Mouse (Mus musculus): ENCODE measurements around the gene BC017158.

The BC017158 gene

DNA sequence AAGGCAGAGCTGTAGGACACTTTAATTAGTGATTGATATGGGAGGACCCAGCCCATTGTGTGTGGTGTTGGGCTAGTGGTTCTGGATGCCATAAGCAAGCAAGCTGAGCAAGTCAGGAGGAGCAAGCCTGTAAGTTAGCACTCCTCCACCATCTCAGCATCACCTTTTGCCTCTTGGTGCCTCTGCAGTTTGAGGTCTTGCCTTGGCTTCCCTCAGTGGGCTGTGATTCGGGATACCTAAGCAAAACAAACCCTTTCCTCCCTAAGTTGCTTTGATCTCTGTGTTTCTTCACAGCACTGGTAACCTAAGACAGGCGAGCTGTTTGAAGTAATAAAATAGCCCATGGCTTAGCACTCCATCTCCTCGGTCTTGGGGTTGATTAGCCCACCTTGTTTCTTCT is 13.3 kb upstream of the BC017158 start:
- in situ Hi-C loops (cut with MboI; ENCODE audit: low pct_unique_long_range_greater_than_20kb in 1 of 2, low sequenced_read_pairs in 2 of 2, unreplicated experiment in 1 of 2): no loop called here

DNA sequence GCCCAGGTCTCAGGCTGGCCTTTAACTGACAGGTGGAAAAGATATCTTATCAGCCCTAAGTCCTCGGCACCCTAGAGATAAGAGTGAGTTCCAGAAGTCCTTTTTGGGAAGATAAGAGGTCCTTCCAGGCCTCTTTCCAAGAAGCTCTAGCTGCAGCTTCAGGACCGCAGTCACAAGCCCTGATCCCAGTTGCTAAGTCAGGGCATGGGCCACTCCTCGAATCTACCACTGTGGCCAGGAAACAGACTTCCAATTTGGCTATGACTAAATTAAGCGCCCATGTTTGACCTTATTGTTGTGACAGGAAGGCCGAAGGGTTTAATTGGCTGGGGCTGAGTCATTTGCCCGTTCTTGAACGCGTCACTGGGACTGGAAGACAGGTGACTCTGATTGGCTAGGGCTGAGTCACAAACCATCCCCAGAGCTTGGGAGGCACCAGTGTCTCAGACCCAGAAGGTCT is 12.3 kb upstream of the BC017158 start:
- in situ Hi-C loops (cut with MboI; ENCODE audit: low pct_unique_long_range_greater_than_20kb in 1 of 2, low sequenced_read_pairs in 2 of 2, unreplicated experiment in 1 of 2): no loop called here

DNA sequence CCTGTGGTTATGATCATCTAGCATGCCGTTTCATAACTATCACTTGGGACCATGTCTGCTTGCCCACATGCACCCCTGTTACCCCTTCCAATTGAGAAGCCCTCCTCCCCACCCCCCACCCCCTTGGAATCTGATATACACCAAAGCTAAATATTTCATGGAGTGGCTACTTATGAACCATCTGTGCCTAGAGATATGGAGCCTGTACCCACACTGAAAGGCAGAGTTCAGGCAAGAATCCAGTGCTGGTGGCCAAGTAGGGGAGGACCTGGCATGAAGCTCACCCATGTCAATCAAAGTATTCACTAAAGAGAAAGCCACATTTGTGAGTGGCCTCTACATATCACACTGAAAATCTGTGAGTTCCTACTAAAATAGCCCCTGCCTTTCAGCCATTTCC is 11.8 kb upstream of the BC017158 start:
- in situ Hi-C loops (cut with MboI; ENCODE audit: low pct_unique_long_range_greater_than_20kb in 1 of 2, low sequenced_read_pairs in 2 of 2, unreplicated experiment in 1 of 2): no loop called here

DNA sequence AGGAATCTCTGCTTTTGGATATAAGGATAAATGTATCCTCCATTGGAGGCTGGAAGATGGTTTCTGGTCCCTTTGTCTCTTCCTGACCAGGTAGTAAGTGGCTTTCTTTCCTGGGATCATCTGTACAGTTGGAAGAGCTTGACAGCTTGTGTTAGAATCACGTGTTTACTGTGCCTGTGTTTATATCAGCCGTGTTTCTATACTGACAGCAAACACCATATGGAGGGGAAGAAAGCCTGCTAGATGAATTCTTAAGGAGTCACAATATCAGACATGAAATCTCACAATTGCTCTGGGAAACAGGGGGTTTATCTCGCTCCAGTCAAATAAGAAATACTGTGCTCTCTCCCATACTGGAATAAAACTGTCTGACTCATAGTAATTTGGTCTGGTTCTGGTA is 11.2 kb upstream of the BC017158 start:
- in situ Hi-C loops (cut with MboI; ENCODE audit: low pct_unique_long_range_greater_than_20kb in 1 of 2, low sequenced_read_pairs in 2 of 2, unreplicated experiment in 1 of 2): no loop called here

DNA sequence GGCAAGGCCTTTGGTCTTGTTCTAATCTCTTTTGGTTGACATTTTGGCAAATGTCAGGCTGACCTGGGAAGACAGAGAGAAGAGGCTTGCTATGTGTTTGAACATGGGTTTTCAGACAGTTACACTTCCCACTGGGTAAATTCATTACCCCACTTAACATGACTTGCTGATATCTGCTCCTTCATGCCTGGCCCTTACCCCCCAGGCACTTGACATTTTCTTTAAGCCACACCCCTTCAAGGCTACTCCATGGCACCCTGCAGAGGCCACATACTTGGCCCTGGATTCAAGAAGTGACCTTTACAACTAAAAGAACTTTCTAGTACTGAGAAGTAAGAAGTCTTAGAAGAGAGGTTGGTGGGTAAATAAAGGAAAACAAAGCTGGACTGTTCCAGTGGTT is 9.9 kb upstream of the BC017158 start:
- in situ Hi-C loops (cut with MboI; ENCODE audit: low pct_unique_long_range_greater_than_20kb in 1 of 2, low sequenced_read_pairs in 2 of 2, unreplicated experiment in 1 of 2): no loop called here

DNA sequence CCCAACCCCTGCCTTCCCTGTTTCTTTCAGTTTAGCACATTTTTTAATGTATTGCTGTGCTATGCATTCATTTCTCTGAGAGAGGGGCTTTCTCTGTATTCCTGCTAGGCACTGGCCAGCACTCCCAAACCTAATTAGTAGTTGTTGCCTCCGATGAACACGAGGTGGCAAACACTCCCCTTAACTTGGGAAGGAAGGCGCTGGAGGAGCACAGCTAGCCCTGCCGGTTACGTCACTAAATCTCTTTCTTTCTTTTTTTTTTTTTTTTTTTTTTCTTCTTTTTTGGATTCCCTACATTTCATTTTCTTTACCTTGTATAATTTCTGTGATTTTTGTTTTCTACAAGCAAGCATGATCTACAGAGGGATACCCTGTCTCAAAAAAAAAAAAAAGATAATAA is 6.9 kb upstream of the BC017158 start:
- in situ Hi-C loops (cut with MboI; ENCODE audit: low pct_unique_long_range_greater_than_20kb in 1 of 2, low sequenced_read_pairs in 2 of 2, unreplicated experiment in 1 of 2): no loop called here

DNA sequence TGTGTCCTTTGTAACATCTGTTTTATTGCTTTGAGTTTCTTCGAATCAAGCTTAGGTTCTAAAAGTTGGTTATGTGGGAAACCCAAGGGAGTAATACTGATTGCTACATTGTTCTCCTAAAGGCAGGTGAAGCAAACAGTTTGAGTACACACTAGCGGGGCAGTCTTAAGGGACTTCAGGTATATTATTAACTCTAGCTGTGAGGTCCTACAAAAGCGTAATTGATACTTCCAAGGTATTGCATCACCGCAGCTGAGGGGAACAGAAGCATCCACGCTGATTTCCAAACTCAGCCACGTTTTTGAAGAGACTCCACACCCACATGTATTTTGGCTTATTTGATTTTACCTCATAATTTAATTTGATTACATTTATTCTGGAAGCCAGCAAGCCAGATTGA is 6.2 kb upstream of the BC017158 start:
- in situ Hi-C loops (cut with MboI; ENCODE audit: low pct_unique_long_range_greater_than_20kb in 1 of 2, low sequenced_read_pairs in 2 of 2, unreplicated experiment in 1 of 2): no loop called here

DNA sequence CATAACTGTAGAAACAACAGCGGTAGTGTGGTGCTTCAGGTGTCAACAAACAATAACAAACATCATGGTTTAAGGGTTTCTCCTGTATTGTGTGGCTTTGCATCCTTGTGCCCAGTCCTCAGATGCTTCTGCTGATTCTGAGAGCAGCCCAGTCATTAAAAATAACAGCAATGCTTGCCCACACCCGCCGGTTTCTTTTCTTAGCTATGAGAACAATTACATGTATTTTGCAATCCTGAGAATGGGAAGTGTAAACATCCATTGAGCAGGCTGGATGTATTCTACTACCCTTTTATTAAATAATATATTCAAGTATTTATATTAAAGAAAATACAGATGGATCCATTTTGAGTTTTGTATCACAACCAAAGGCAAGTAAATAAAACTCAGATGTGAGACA is 4.2 kb upstream of the BC017158 start:
- in situ Hi-C loops (cut with MboI; ENCODE audit: low pct_unique_long_range_greater_than_20kb in 1 of 2, low sequenced_read_pairs in 2 of 2, unreplicated experiment in 1 of 2): no loop called here

DNA sequence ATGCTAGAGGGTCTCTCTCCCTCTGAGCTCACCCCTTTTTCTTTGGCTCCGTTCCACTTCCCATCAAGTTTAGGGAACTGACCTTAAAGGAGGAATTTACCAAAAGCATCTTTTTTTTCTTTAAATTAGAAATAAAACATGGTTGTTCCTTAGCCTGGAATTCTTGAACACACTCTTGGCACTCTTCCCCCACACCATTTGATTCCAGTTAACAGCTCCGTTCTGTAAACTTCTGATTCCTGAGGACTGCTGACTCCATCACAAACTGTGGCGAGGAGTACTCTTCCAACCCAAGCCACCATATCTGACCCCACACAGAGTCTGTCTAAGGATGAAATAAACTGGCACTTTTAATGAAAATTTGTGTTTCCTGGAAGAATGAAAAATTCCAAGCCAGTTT is 3.0 kb upstream of the BC017158 start:
- in situ Hi-C loops (cut with MboI; ENCODE audit: low pct_unique_long_range_greater_than_20kb in 1 of 2, low sequenced_read_pairs in 2 of 2, unreplicated experiment in 1 of 2): no loop called here

DNA sequence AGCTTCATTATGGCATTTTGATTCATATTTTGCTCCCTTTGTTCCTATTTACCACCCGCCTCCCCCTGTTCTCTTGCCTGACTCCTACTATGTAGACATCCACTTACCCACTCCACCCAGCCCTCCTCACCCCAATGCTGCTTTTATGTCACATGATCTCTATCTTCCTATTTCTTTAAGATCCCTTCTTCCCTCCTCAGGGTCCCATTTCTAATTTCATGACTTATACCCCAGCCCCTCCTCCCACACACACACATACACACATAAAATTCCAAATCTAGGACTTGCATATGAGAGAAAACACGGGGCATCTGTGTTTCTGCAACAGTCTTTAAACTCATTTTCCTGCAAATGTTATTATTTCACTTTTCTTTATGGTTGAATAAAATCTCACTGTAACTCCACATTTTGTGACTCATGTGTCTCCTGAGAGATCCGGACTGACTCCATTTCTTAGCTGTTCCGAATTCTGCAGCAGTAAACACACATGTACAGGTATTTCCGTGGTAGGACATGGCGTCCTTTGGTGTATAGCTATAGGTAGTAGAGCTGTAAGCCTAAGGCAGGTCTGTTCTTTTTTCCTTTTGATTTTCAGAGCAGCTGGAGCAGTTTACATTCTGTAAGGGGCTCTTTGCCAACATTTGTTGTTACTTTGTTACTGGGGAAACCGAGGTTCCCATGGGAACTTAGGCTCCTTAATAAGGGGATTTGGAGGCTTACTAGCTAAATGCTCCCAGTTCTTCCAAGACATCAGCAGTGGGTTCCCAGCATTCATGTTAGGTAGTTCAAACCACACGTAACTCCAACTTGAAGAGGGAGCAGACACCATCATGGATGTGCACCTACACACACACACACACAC is 742 bp upstream of the BC017158 start:
- in situ Hi-C loops (cut with MboI; ENCODE audit: low pct_unique_long_range_greater_than_20kb in 1 of 2, low sequenced_read_pairs in 2 of 2, unreplicated experiment in 1 of 2): loop anchor here in 1 of 2 experiments (10.0 kb wide), 1 partner anchor 54 kb away; the partner anchor contains the start of gene Tgfb1i1

DNA sequence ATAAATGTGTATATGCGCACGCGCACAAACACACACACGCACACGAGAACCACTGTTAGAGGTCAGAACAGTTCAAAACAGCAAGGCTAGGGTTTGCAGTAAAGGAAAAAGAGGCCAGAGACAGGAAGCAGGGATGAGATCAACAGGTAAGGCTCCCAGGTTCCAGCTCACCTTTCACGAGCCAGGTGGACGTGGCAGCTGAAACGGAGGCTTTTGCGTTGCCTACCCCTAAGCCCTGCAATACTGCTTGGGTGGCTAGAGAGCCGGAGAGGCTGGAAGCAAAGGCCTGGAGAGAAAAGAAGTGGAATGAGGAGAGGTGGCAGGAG is 716 bp downstream of the BC017158 start:
- in situ Hi-C loops (cut with MboI; ENCODE audit: low pct_unique_long_range_greater_than_20kb in 1 of 2, low sequenced_read_pairs in 2 of 2, unreplicated experiment in 1 of 2): loop anchor here in 1 of 2 experiments (10.0 kb wide), 1 partner anchor 52 kb away; the partner anchor contains the start of gene Tgfb1i1

DNA sequence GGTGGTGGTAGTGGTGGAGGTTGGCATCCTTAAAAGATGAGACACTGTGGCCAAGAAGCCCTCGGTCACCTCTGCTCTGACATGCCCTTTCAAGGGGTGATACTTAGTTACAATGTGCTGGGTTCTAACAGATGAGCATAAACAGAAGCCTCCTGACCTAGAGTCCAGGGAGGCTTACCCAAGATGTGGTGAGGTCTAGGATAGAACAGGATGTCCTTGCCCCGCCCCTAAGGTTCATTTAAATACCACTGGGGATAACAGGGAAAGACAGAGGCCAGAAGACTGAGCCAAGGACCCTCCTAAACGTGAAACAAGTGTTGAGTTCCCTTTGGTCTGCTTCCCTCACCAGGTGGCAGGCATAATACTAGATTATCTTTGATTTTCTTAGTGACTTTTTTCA is 1.5 kb downstream of the BC017158 start:
- in situ Hi-C loops (cut with MboI; ENCODE audit: low pct_unique_long_range_greater_than_20kb in 1 of 2, low sequenced_read_pairs in 2 of 2, unreplicated experiment in 1 of 2): loop anchor here in 1 of 2 experiments (10.0 kb wide), 1 partner anchor 52 kb away; the partner anchor contains the start of gene Tgfb1i1

DNA sequence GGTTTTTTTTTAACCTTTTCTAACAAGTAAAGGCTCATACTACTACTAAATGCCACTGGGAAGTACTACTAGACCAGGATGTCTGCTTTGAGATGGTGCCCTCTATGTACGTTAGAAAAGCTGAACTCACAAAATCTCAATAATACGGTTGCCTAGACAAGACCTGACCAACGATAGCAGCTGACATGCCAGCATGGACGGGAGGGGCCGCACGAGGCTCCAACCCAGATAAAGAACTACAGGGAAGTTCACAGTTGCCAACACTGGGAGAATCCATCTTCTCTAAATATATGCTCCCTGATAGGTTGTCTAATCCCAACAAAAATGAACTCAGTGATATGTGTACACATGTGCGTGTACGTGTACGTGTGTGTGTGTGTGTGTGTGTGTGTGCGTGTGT is 3.2 kb downstream of the BC017158 start:
- in situ Hi-C loops (cut with MboI; ENCODE audit: low pct_unique_long_range_greater_than_20kb in 1 of 2, low sequenced_read_pairs in 2 of 2, unreplicated experiment in 1 of 2): loop anchor here in 1 of 2 experiments (10.0 kb wide), 1 partner anchor 50 kb away; the partner anchor contains the start of gene Tgfb1i1

DNA sequence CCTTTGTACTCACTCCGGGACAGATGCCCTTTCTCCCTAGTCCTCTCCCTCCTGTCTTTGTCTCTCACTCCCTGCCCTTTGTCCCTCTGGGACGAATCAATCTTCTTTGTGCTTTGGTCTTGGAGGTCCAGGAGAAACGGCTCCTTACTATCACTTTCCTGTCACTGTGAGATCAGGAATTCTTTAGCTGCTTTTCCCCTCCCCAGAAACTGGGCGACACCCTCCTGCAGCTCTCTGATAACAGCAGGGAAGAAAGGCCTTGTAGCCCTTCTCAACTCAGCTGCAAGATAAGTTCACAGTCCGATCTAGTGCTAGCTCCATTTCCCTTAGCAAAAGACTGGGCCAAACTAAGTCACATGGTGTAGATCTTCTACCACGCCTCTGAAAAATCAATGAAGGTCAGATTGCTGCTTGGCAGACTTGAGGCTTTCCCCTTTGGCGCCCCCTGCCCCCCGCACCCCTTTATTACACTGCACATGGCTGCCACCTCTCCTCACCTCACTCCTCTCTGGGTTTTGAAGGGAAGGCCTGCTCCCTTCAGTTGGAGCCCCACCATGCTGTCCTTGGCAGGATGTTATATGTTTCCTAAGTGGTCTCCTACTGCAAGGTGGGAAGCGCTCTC is 8.9 kb downstream of the BC017158 start:
- in situ Hi-C loops (cut with MboI; ENCODE audit: low pct_unique_long_range_greater_than_20kb in 1 of 2, low sequenced_read_pairs in 2 of 2, unreplicated experiment in 1 of 2): no loop called here

DNA sequence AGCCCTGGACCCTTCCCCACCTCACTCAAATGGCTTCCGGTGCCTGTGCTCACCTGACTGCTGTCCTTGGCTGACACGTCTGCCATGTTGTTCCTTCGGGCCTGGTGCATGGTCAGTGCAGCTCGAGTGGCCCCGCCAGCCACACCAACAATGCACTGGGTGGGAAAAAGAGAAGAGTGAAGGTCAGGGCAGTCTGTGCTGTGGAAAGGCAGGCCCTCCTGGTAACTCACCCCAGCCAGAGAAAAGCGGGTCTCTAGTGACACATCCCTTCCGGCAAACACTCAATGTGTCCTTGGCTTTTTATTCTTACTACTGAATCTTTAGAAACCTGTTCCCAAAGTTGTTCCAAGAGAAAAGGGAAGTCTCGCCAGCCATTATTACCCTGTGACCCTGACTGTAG is 12.9 kb downstream of the BC017158 start:
- in situ Hi-C loops (cut with MboI; ENCODE audit: low pct_unique_long_range_greater_than_20kb in 1 of 2, low sequenced_read_pairs in 2 of 2, unreplicated experiment in 1 of 2): no loop called here

DNA sequence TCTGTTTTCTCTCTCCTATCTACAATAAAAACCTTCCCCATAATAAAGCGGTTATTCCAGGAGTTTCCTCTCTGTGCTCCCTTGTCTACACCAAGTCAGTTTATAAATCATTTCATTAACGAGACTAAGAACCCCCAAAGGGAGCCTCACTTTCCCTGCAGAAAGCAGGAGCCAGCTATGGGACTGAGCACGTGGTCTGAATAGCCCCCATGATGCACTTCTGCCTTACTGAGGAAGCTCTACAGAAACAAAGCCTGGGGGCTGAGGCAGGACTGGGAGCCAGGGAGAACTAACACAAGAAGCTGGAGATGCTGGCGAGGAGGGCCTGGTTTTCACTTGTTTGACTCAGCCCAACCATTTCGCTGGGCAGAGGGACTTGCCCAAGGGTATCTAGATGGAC is 13.9 kb downstream of the BC017158 start:
- in situ Hi-C loops (cut with MboI; ENCODE audit: low pct_unique_long_range_greater_than_20kb in 1 of 2, low sequenced_read_pairs in 2 of 2, unreplicated experiment in 1 of 2): no loop called here

DNA sequence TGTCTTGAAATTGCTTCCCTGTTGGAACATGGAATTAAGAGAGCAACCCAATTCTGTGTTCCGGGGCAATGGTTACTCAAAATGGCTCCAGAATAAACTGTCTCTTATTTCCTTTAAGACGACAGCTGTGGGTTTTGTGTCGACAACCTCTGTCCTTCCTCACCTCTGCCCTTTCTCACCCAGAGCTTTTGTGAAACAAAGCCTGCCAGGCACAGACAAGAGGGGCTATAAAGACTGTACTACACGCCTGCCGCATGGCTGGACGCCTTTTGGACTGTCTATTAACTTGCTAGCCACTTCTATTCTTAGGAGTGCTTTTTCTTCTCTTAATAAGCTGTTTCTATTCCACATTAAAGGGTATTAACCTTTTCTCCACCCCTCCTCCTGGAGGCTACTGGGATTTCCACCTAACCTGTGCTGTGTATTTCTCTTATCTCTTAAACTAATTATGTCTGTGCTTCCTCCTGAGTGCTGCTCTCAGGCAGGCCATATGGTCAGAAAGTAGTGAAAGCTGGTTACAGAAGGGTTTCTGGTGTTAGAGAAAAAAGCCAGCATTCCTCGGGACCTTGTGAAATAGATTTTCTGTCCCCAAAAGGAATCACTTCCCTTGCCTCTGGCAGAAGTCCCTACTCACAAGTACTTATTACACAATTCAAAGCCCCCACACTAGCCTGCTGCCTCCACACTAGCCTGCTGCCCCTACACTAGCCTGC is 15.3 kb downstream of the BC017158 start:
- in situ Hi-C loops (cut with MboI; ENCODE audit: low pct_unique_long_range_greater_than_20kb in 1 of 2, low sequenced_read_pairs in 2 of 2, unreplicated experiment in 1 of 2): no loop called here

DNA sequence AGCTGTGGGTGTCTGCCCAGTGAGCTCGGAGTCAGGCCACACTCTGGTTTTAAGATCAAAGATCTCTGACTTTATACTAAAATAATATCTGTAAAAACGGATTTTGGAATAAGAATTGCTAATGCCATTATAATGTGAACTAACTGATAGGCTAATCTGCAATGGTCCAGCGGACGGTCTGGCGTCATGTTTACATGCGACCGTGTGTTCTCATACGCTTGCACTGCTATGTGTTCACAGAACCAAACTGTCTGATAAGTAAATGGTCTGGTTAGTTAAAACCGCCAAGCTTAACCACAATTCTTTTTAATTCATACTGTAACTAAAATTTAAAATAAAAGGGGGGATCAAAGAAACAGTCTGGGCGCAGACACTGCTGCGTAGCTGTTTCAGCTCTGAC is 16.2 kb downstream of the BC017158 start:
- in situ Hi-C loops (cut with MboI; ENCODE audit: low pct_unique_long_range_greater_than_20kb in 1 of 2, low sequenced_read_pairs in 2 of 2, unreplicated experiment in 1 of 2): no loop called here

DNA sequence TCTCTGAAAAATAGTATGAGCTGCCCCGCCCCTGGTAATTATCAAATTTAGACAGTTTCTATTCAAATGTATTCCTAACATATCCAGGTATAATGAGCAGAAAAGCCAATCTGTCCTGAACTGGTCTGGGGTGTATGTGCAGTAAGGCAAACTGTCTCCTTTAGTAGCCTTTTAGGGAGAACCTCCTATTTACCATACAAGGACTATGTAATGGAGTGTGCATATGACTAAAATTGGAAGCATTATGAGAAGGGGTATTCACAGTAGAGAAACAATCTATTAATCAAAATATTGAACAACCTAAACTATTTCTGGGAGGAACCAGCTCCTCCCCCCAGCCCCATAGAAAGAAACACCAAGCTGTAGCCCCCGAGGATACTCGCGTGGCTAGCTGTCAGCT is 18.2 kb downstream of the BC017158 start:
- in situ Hi-C loops (cut with MboI; ENCODE audit: low pct_unique_long_range_greater_than_20kb in 1 of 2, low sequenced_read_pairs in 2 of 2, unreplicated experiment in 1 of 2): no loop called here
